Mouse (Mus musculus) thymus, adult 2 months (tissue): ENCODE measurements at regions not wholly inside any gene's neighbourhood (a gene's known extent, or its start where the extent isn't known, plus 50 kb on each side); places are given as distances from the start of the nearest gene placed in this dataset.

ENCODE experiments used
- CTCF ChIP-seq: fragments of 200-500 bp; IDR thresholded peaks from 2 replicates; pipeline ENCODE4 v1.5.1; 2012; ENCODE audit warnings: mild to moderate bottlenecking, control low read depth, low read length, moderate library complexity, borderline replicate concordance; ENCODE audit not compliant: control insufficient read depth, poor library complexity, insufficient read depth; ENCODE audit errors: extremely low read depth
- POLR2A ChIP-seq: fragments of 200-500 bp; IDR thresholded peaks from 2 replicates; pipeline ENCODE4 v1.6.1; 2012; ENCODE audit warnings: mild to moderate bottlenecking, low read length, control low read depth, moderate library complexity; ENCODE audit not compliant: control insufficient read depth, poor library complexity, insufficient read depth; ENCODE audit errors: extremely low read depth

DNA sequence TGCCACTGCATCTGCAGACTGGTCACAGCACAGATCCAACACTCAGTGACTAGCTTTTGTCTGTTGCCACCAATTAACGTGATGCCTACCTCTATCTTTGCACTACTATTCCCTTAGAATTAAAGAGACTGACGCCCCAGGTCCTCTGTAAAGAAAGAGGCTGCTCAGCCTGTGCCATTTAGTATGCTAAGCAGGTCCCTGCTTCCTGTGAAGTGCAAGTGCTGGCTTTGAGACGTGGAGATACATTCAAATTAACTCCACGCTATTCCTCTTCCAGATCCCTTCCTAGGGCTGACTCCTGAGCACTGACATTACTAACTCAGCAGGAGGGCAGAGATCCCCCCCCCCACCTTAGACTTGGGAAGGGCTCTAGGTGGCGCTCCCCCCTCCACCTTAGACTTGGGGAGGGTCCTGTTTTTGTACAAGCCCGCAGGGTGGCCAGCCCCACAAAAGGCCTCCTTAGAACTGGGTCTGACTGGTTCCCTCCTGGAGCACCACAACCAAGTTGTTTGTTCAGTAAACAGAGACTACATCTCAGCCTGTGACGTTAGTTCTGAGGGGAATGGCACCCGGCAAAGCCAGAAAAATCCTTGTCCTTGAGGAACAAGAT lies 184.0 kb downstream of the Gm26897 start:
- no peak for TF ChIP-seq CTCF
- TF ChIP-seq POLR2A = no peak
